Mouse (Mus musculus): ENCODE data around the gene Cd47. TPM values are rescaled to one million over a fixed set of nuclear protein-coding genes. Genes with fewer than 3 reads are reported as not detected.

Cd47 gene
- total and polyA plus RNA-seq, 3 experiments = 105 to 189 (median 106) TPM

GRCm38 (mm10) chr16:49834130-49834693, 33.9 kb downstream of the Cd47 start:
- DNase-seq = no peak

- DNase-seq = no peak
Observed at GRCm38 (mm10) chr16:49836634-49837164, 36.4 kb downstream of the Cd47 start.

GRCm38 (mm10) chr16:49838923-49839322, 38.6 kb downstream of the Cd47 start:
- no peak for DNase-seq

GRCm38 (mm10) chr16:49839681-49840535, 39.6 kb downstream of the Cd47 start:
- peak; percentile 32 for DNase-seq

GRCm38 (mm10) chr16:49843723-49844122, 43.4 kb downstream of the Cd47 start:
- DNase-seq = no peak

GRCm38 (mm10) chr16:49847224-49848003, 47.1 kb downstream of the Cd47 start:
- no peak for DNase-seq

- no peak for DNase-seq
Observed at GRCm38 (mm10) chr16:49848651-49849050, 48.3 kb downstream of the Cd47 start.

- DNase-seq = no peak
Observed at GRCm38 (mm10) chr16:49852940-49853339, 52.6 kb downstream of the Cd47 start.

GRCm38 (mm10) chr16:49853633-49854032, 53.3 kb downstream of the Cd47 start:
- no peak for DNase-seq

- DNase-seq = no peak
Observed at GRCm38 (mm10) chr16:49854194-49854593, 53.9 kb downstream of the Cd47 start.

GRCm38 (mm10) chr16:49854931-49855835, 54.9 kb downstream of the Cd47 start:
- peak; percentile 97 for DNase-seq

GRCm38 (mm10) chr16:49855836-49856503, 55.6 kb downstream of the Cd47 start:
- DNase-seq = no peak

- no peak for DNase-seq
Observed at GRCm38 (mm10) chr16:49856661-49857060, 56.3 kb downstream of the Cd47 start.

- peak; percentile 54 for DNase-seq
Observed at GRCm38 (mm10) chr16:49857504-49858160, 57.3 kb downstream of the Cd47 start.

GRCm38 (mm10) chr16:49858161-49858906, 58.0 kb downstream of the Cd47 start:
- peak; percentile 14 for DNase-seq

GRCm38 (mm10) chr16:49858907-49859853, 58.8 kb downstream of the Cd47 start:
- peak; percentile 57 for DNase-seq

- DNase-seq = no peak
Observed at GRCm38 (mm10) chr16:49861986-49862385, 61.7 kb downstream of the Cd47 start.

- DNase-seq = no peak
Observed at GRCm38 (mm10) chr16:49866617-49867016, 66.3 kb downstream of the Cd47 start.
